Mouse (Mus musculus) ES-Bruce4 (cell line): ENCODE measurements at regions not wholly inside any gene's neighbourhood (a gene's known extent, or its start where the extent isn't known, plus 50 kb on each side); places are given as distances from the start of the nearest gene placed in this dataset.
A peak's percentile ranks its signal among the peaks of the same experiment; 100 is the strongest.

Source experiments
- H3K27ac ChIP-seq: 2 replicates; pipeline ENCODE4 v1.5.1; 2012; ENCODE audit warnings: low read length, inconsistent platforms; ENCODE audit not compliant: insufficient read depth
- H3K27me3 ChIP-seq: 2 replicates; pipeline ENCODE4 v1.6.1; 2012; ENCODE audit warnings: mild to moderate bottlenecking, low read length, inconsistent platforms; ENCODE audit not compliant: control insufficient read depth, poor library complexity, insufficient read depth, severe bottlenecking
- H3K36me3 ChIP-seq: 2 replicates; pipeline ENCODE4 v1.6.1; 2012; ENCODE audit warnings: inconsistent platforms, mild to moderate bottlenecking, low read length, moderate library complexity; ENCODE audit not compliant: control insufficient read depth, poor library complexity, insufficient read depth, severe bottlenecking
- H3K4me1 ChIP-seq: one replicate; pipeline ENCODE4 v1.8.1; 2011; ENCODE audit warnings: low read length; ENCODE audit not compliant: control insufficient read depth, insufficient read depth
- H3K4me3 ChIP-seq: 2 replicates; pipeline ENCODE4 v1.5.1; 2011; ENCODE audit warnings: low read depth, mild to moderate bottlenecking, low read length
- H3K9ac ChIP-seq: 2 replicates; pipeline ENCODE4 v1.6.1; 2012; ENCODE audit warnings: low read depth, mild to moderate bottlenecking, inconsistent platforms; ENCODE audit not compliant: poor library complexity, severe bottlenecking
- H3K9me3 ChIP-seq: replicated peaks from 2 replicates; pipeline ENCODE4 v1.6.1; 2012; ENCODE audit warnings: mild to moderate bottlenecking, low read length, inconsistent platforms; ENCODE audit not compliant: control insufficient read depth, poor library complexity, insufficient read depth, severe bottlenecking
- CTCF ChIP-seq: IDR thresholded peaks from one replicate; pipeline ENCODE4 v1.8.1; 2011; ENCODE audit warnings: low read depth, low read length
- EP300 ChIP-seq: IDR thresholded peaks from 2 replicates; pipeline ENCODE4 v1.6.1; 2011; ENCODE audit warnings: low read depth, low read length; ENCODE audit not compliant: insufficient read depth
- POLR2A ChIP-seq: IDR thresholded peaks from one replicate; pipeline ENCODE4 v1.8.1; 2011; ENCODE audit warnings: low read length; ENCODE audit not compliant: insufficient read depth

- Histone ChIP-seq H3K9me3 (no peaks in the 10 kb centered on the region), H3K4me1 (no peaks in the 10 kb centered on the region), H3K4me3 (no peak overlapping the region), H3K27ac (no peak overlapping the region), H3K9ac (no peak overlapping the region), H3K36me3 (no peaks in the 10 kb centered on the region), H3K27me3 (peaks cover 12% of the 10 kb centered on the region)
- no peak for TF ChIP-seq CTCF
- TF ChIP-seq EP300: no peak
- no peak for TF ChIP-seq POLR2A
Observed at GRCm38 (mm10) chr15:103089852-103090251, 71.1 kb downstream of the Hoxc4 start.

GRCm38 (mm10) chr15:103089440-103089839 is 70.7 kb downstream of the Hoxc4 start:
- TF ChIP-seq POLR2A: no peak
- Histone ChIP-seq H3K27ac (no peak overlapping the region), H3K9ac (no peak overlapping the region), H3K4me3 (no peak overlapping the region), H3K36me3 (no peaks in the 10 kb centered on the region), H3K4me1 (no peaks in the 10 kb centered on the region), H3K9me3 (no peaks in the 10 kb centered on the region), H3K27me3 (peaks cover 14% of the 10 kb centered on the region)

GRCm38 (mm10) chr15:103087204-103087603 is 68.5 kb downstream of the Hoxc4 start:
- Histone ChIP-seq H3K9me3 (no peaks in the 10 kb centered on the region), H3K27me3 (peaks cover 14% of the 10 kb centered on the region), H3K4me1 (no peaks in the 10 kb centered on the region), H3K9ac (no peak overlapping the region), H3K27ac (no peak overlapping the region), H3K4me3 (no peak overlapping the region), H3K36me3 (no peaks in the 10 kb centered on the region)
- no peak for TF ChIP-seq EP300
- TF ChIP-seq CTCF: no peak
- TF ChIP-seq POLR2A: no peak

- Histone ChIP-seq H3K36me3 (no peaks in the 10 kb centered on the region), H3K9me3 (no peaks in the 10 kb centered on the region), H3K27me3 (peaks cover 14% of the 10 kb centered on the region), H3K27ac (no peak overlapping the region), H3K9ac (peak overlapping the region; percentile 36; the same call in 1 of the 2 replicates), H3K4me1 (no peaks in the 10 kb centered on the region), H3K4me3 (no peak overlapping the region; the same call in 1 of the 2 replicates)
- TF ChIP-seq EP300 (no peak), CTCF (no peak), POLR2A (no peak)
Observed at GRCm38 (mm10) chr15:103086672-103087069, 67.9 kb downstream of the Hoxc4 start.
